Mouse (Mus musculus) heart, postnatal 0 days (tissue): ENCODE measurements around the gene Tle3.

Experiments used
- CTCF ChIP-seq: IDR thresholded peaks from 2 replicates; pipeline ENCODE4 v1.5.1; 2016; ENCODE audit warnings: antibody characterized with exemption, control low read depth, low read depth
- EP300 ChIP-seq: IDR thresholded peaks from 2 replicates; pipeline ENCODE4 v1.6.1; 2016; ENCODE audit warnings: antibody characterized with exemption, low read depth

GRCm38 (mm10) chr9:61396474-61396873 lies 24.3 kb downstream of the Tle3 start:
- TF ChIP-seq EP300 (no peak), CTCF (no peak)
